Mouse (Mus musculus) liver, embryonic 14.5 days (tissue): ENCODE results near the gene Krt36. TPM values are rescaled to one million over a fixed set of nuclear protein-coding genes. Genes with fewer than 3 reads are reported as not detected.

Experiments
- ATAC-seq: fragments of 200-750 bp; cut with Nextera tagmentation; 2 replicates; pipeline ENCODE4 v1.8.0; 2017; ENCODE audit warnings: moderate number of reproducible peaks, mild to moderate bottlenecking, moderate library complexity; ENCODE audit not compliant: insufficient read depth
- DNase-seq, 3 experiments: peaks; one replicate each; pipeline ENCODE4 v3.0.0-alpha.2; 2012 to 2013; ENCODE audit warnings: low read depth in 3 of 3, low spot score in 3 of 3
- H3K27ac ChIP-seq: fragments of 300-500 bp; sonication (generic); 2 replicates; pipeline ENCODE4 v1.5.1; 2014; ENCODE audit warnings: moderate library complexity, mild to moderate bottlenecking, control low read depth, inconsistent platforms
- H3K27me3 ChIP-seq: fragments of 300-500 bp; sonication (generic); 2 replicates; pipeline ENCODE4 v1.6.1; 2014; ENCODE audit warnings: mild to moderate bottlenecking, low read length, moderate library complexity; ENCODE audit not compliant: control insufficient read depth, insufficient read depth
- H3K36me3 ChIP-seq: fragments of 300-500 bp; sonication (generic); replicated peaks from 2 replicates; pipeline ENCODE4 v1.6.1; 2014; ENCODE audit warnings: low read depth; ENCODE audit not compliant: control insufficient read depth, insufficient read depth
- H3K4me1 ChIP-seq, 2 experiments: fragments of 200-500 bp in 1 of 2; fragments of 300-500 bp in 1 of 2; sonication (generic) in 1 of 2; replicated peaks; 2 replicates each; pipeline ENCODE4 v1.6.1; 2012 to 2014; ENCODE audit warnings: antibody characterized with exemption in 1 of 2, inconsistent platforms in 1 of 2, low read length in 1 of 2; ENCODE audit not compliant: control insufficient read depth in 2 of 2, insufficient read depth in 2 of 2
- H3K4me2 ChIP-seq: fragments of 300-500 bp; sonication (generic); 2 replicates; pipeline ENCODE4 v1.6.1; 2014; ENCODE audit warnings: low read depth, mild to moderate bottlenecking, control low read depth, moderate library complexity
- H3K4me3 ChIP-seq, 2 experiments: fragments of 200-500 bp in 1 of 2; fragments of 300-500 bp in 1 of 2; sonication (generic) in 1 of 2; 2 replicates each; pipeline ENCODE4 v1.5.1; 2012 to 2014; ENCODE audit warnings: low read depth in 2 of 2, low read length in 2 of 2, mild to moderate bottlenecking in 2 of 2, control low read depth in 1 of 2, inconsistent platforms in 1 of 2, moderate library complexity in 1 of 2; ENCODE audit not compliant: insufficient read depth in 1 of 2
- H3K9ac ChIP-seq: fragments of 300-500 bp; sonication (generic); replicated peaks from 2 replicates; pipeline ENCODE4 v1.6.1; 2014; ENCODE audit warnings: mild to moderate bottlenecking, control low read depth, moderate library complexity
- H3K9me3 ChIP-seq: fragments of 300-500 bp; sonication (generic); 2 replicates; pipeline ENCODE4 v1.6.1; 2016; ENCODE audit warnings: low read length, mixed read lengths; ENCODE audit not compliant: control insufficient read depth
- CTCF ChIP-seq: IDR thresholded peaks from 2 replicates; pipeline ENCODE4 v1.5.1; 2016; ENCODE audit warnings: antibody characterized with exemption, low read depth, control low read depth
- EP300 ChIP-seq: IDR thresholded peaks from 2 replicates; pipeline ENCODE4 v1.6.1; 2016; ENCODE audit warnings: antibody characterized with exemption, low read depth
- WGBS: fragments of 180-500 bp; shearing (Covaris S2); extraction: QIAGEN DNeasy Blood & Tissue Kit; methylation state at CpG from one replicate; pipeline ENCODE4 v1.1.7; 2014; ENCODE audit not compliant: insufficient replicate concordance; 5-methylcytosine and 5-hydroxymethylcytosine counted together
- polyA plus RNA-seq, 2 experiments: library from polyadenylated mRNA; depleted of rRNA in 1 of 2; stranded (reverse) in 1 of 2; unstranded in 1 of 2; fragments of >200 nt; fragmentation: Nextera tagmentation in 1 of 2; extraction: Ambion mirVana in 1 of 2; gene quantifications; 2 replicates each; pipeline versions ENCODE4 v1.2.1 to v1.2.3; 2012 to 2014

Gene Krt36
- polyA plus RNA-seq (2012; rRNA removed) (not detected in 2 replicates), polyA plus RNA-seq (2014; fragmentation: Nextera tagmentation; extraction: Ambion mirVana) (not detected in 2 replicates)

DNA sequence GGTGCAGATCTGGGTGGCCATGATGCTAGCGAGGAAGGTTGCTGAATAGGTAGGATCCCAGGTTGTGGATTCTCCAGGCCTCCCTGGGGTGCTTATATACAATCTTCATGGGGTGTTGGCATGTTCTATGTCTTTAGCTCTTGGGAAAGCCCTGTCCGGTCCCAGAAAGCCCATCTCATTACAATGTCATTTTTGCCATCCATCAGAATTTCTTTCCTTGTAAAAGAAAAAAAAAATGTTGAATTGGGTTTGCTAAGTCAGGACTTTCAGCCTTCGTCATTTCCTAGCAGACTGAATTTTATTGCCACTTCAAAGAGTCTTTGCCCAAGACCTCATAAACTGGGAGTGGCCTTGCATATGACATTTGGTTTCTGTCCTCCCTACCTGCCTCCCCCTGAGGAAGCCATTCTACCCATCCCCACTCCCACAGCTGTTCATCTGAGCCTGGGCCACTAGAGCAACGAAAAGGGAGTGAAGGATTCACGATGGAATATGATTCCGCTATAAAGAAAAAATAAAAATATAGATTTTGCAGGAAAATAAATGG, at the start of gene Krt36:
TSS of gene Krt36 (minus strand) at position 51 of the 547 bp plus-strand sequence.
- TF ChIP-seq EP300 = no peak
- no peak for TF ChIP-seq CTCF
- Histone ChIP-seq H3K27me3 (no peaks in the 10 kb centered on the region), H3K4me3 (no peak within 1 kb of the TSS), H3K9ac (no peak within 1 kb of the TSS), H3K27ac (no peak within 1 kb of the TSS), H3K9me3 (no peaks in the 10 kb centered on the region), H3K36me3 (no peaks in the 10 kb centered on the region), H3K4me2 (no peak within 1 kb of the TSS), H3K4me1 (no peaks in the 10 kb centered on the region)
- 69% methylated on average over 6 of the region's 6 CpGs for WGBS
- DNase-seq = no peak
- no peak for ATAC-seq

DNA sequence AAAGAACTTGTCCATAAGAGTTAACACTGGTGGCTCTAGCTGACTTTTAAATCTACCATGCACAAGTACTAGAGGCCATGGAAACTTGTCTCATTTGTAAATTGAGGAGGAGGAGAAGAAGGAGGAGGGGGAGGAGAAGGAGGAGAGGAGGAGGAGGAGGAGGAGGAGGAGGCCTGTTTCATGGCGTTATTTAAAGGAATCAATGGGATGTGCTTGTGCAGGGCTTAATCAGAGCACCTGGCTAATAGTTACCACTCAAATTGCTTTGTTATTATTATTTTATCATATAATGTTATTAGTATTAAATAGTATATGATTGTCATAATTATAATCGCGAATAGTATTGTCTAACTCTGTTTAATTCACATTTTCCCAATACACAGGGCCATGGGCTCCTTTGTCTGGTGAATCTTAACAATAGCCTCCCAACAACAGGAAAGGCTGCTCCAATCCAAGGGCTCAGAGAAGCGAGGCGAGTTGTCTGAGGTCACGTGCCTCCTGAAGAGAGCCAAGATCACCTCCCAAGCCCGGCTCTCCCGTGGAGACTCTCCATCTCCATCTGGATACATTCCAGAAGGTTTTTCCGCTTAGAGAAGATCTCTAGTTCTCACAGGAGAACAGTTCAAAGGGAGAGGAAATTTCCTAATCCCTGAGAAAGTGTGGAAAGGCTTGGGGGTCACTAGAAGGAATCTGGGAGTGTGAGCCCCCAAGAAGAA, 43.3 kb upstream of the Krt36 start, which contains the start of gene Krt19:
TSS of gene Krt19 (minus strand) at position 51 of the 716 bp plus-strand sequence.
- DNase-seq (no peak), ATAC-seq (no peak)
- peaks cover 11% of the 10 kb centered on the region for H3K27me3 ChIP-seq
- H3K9me3 ChIP-seq = no peaks in the 10 kb centered on the region
- no peak within 1 kb of the TSS for H3K27ac ChIP-seq
- WGBS = 36% methylated on average over 9 of the region's 9 CpGs
- H3K9ac ChIP-seq = no peak within 1 kb of the TSS
- H3K4me3 ChIP-seq = no peak within 1 kb of the TSS
- no peaks in the 10 kb centered on the region for H3K4me1 ChIP-seq
- H3K36me3 ChIP-seq = no peaks in the 10 kb centered on the region
- no peak within 1 kb of the TSS for H3K4me2 ChIP-seq
- TF ChIP-seq CTCF (no peak), EP300 (no peak)

GRCm38 (mm10) chr11:100147566-100148353, 42.3 kb upstream of the Krt36 start:
- DNase-seq (no peak), ATAC-seq (no peak)
- Histone ChIP-seq H3K27ac (no peak overlapping the region), H3K9me3 (no peaks in the 10 kb centered on the region), H3K4me1 (no peaks in the 10 kb centered on the region), H3K9ac (no peak overlapping the region), H3K4me3 (no peak overlapping the region), H3K36me3 (no peaks in the 10 kb centered on the region), H3K4me2 (no peak overlapping the region), H3K27me3 (peaks cover 11% of the 10 kb centered on the region)
- 34% methylated on average over 5 of the region's 5 CpGs for WGBS
- TF ChIP-seq CTCF = no peak
- no peak for TF ChIP-seq EP300

- no peak overlapping the region; the same call in 1 of the 2 replicates for H3K4me2 ChIP-seq
- WGBS = 2% methylated on average over 13 of the region's 13 CpGs
- H3K4me3 ChIP-seq = no peak overlapping the region
- no peaks in the 10 kb centered on the region for H3K36me3 ChIP-seq
- ATAC-seq = no peak
- no peaks in the 10 kb centered on the region for H3K4me1 ChIP-seq
- H3K9ac ChIP-seq = no peak overlapping the region
- TF ChIP-seq CTCF (no peak), EP300 (no peak)
- no peak for DNase-seq
- no peak overlapping the region for H3K27ac ChIP-seq
- peaks cover 11% of the 10 kb centered on the region for H3K27me3 ChIP-seq
- no peaks in the 10 kb centered on the region for H3K9me3 ChIP-seq
These were observed 40.6 kb upstream of the Krt36 start for GRCm38 (mm10) chr11:100145858-100146560.
